Mouse (Mus musculus): ENCODE results near the gene Trip6. TPM values are rescaled to one million over a fixed set of nuclear protein-coding genes. Genes with fewer than 3 reads are reported as not detected.
"Not testable (repeated sequence)": the region's sequence is repeated elsewhere in the genome, so short reads cannot be mapped to it uniquely, and the experiment has no call there.

The Trip6 gene
- polyA plus RNA-seq, 1 experiment from 2014 or later, result 87.5 TPM

DNA sequence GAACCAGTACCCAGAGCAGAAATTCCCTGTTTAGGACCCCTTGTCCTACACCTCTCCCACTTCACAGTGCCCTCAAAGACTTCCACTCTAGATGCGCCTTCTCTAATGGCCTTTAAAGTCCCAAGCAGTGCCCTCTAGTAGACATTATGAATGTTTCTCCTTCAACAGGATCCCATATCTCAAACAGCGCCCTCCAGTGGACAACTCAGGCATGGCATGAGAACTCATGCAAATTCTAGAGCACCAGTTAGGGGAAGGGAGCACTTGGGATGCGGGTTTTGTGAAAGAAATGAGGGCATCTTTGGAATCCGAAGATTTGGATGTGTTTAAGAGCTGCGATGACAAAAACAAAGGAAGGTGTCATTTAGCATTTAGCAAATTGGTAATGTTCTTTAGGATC lies 29.2 kb downstream of the Trip6 start:
- Histone ChIP-seq H3K9me3 (replicated peaks) (no peaks in the 10 kb centered on the region), H3K4me3 (replicated peaks) (no peak overlapping the region), H3K36me3 (no peaks in the 10 kb centered on the region), H3K4me1 (peaks cover 33% of the 10 kb centered on the region), H3K27me3 (peaks cover 34% of the 10 kb centered on the region), H3K9ac (no peak overlapping the region), H3K27ac (no peak overlapping the region), H3K4me2 (no peak overlapping the region)
- WGBS, result 64% methylated on average over 5 of the region's 5 CpGs
- no peak for ATAC-seq (replicated peaks; ENCODE audit: low FRiP score)

DNA sequence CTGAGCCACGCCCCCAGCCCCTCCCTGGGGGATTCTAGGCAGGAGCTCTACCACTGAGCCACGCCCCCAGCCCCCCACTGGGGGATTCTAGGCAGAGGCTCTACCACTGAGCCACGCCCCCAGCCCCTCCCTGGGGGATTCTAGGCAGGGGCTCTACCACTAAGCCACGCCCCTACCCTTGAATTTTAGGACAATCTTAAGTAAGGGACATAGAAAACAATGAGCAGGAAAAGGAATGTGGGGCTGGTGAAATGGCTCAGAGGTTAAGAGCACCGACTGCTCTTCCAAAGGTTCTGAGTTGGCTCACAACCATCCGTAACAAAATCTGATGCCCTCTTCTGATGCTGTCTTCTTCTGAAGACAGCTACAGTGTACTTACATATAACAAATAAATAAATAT lies 29.8 kb downstream of the Trip6 start:
- H3K9me3 ChIP-seq (replicated peaks); ATAC-seq (replicated peaks; ENCODE audit: low FRiP score); H3K27ac ChIP-seq; H3K4me3 ChIP-seq (replicated peaks); H3K4me2 ChIP-seq; H3K9ac ChIP-seq; H3K36me3 ChIP-seq: not testable (repeated sequence)
- 82% methylated on average over 4 of the region's 6 CpGs for WGBS
- Histone ChIP-seq H3K4me1 (peaks cover 28% of the 10 kb centered on the region), H3K27me3 (peaks cover 28% of the 10 kb centered on the region)

DNA sequence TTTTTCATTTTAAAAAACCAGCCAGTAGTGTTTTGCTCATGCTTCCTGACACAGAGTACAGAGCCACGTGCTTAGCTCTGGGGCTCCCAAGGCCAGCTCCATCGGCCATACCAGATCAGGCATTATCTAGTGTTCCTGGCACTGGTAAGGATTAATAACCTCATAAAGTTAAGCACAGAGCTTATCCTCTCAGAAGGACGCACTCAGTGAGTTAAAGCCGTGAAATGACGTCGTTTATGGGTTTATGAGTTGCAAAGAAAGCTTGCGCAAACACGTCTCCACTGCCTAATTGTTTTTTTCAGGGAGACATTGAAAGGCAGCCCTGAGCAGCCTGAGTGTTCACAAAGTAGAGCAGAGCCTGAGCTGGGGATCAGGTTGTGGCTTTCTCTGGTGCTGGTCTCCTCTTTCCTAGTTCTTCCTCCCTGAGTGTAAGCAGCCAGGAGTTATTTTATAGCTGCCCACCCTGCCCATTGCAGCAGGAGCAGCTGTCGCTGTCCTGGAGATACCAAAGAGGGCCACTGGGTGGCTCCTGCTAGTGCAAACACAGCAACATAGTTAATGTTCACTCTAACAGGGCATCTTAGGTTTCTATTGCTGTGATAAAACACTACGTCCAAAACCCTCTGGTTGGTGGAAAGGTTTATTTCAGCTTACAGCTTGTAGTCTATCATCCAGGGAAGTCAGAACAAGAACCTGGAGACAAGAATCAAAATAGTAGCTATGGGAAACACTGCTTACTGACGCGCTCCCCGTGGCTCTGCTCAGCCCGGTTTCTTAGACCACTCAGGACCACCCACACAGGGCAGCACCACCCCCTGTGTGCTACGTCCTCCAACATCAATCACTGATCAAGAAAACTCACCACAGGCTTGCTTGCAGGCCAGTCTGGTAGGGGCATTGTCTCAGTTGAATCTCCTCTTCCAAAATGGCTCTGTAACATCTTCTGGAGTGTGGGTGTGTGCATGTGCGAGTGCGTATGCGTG lies 36.6 kb downstream of the Trip6 start:
- WGBS, result 30% methylated on average over 18 of the region's 18 CpGs
- peaks cover 5% of the 10 kb centered on the region; the same call in 1 of the 2 replicates for H3K9me3 ChIP-seq (replicated peaks)
- H3K9ac ChIP-seq, result no peak overlapping the region
- H3K4me3 ChIP-seq (replicated peaks), result no peak overlapping the region
- no peak overlapping the region for H3K27ac ChIP-seq
- H3K27me3 ChIP-seq, result peaks cover 3% of the 10 kb centered on the region; the same call in 1 of the 2 replicates
- peak overlapping the region; percentile 22; the same call in 1 of the 2 replicates for H3K4me2 ChIP-seq
- 0 out of 2 replicates have a peak, but pooled peaks have one; percentile 49 for ATAC-seq (replicated peaks; ENCODE audit: low FRiP score)
- no peaks in the 10 kb centered on the region for H3K36me3 ChIP-seq
- 0 out of 2 replicates have a peak, but pooled peaks cover 2% of the 10 kb centered on the region for H3K4me1 ChIP-seq

DNA sequence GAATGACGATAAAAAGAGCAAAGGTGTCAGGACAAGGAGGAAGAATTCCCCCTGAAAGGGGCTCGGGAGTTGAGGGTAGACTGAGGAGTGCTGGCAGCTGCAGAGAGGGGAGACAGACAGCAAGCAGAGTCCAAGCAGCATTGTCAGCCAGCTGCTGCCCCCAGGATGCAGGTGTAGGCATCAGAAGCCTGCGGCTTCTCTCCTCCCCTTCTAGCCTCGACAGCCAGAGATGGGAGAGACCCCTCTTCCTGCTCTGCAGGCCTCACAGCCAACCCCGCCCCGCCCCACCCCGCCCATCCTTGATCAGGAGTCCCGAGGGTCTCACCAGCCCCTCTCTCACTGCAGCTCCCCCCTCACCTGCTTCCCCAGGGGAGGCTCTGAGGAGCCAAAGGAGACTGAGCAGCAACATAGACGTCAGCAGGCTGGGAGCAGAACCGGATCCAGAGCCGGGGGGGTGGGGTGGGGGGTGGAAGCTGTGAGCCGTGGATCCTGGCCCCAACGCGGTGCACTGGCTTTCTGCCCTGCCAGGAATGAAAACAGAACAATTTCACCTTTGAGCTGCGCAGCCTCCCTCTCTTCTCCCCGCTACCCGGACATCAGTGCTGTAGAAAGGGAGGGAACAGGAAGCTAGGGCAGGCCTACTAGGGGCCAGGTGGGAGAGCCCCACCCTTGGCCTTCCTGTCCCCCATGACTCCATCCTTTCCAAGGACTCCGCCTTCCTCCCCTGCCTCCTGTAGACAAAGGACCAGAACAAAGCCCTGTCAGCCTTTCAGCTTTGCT lies 45.9 kb downstream of the Trip6 start:
- H3K4me2 ChIP-seq, result peak overlapping the region; percentile 48
- 20% methylated on average over 16 of the region's 18 CpGs for WGBS
- H3K9ac ChIP-seq, result no peak overlapping the region
- peaks cover 5% of the 10 kb centered on the region; the same call in 1 of the 2 replicates for H3K9me3 ChIP-seq (replicated peaks)
- ATAC-seq (replicated peaks; ENCODE audit: low FRiP score), result no peak
- no peaks in the 10 kb centered on the region for H3K36me3 ChIP-seq
- H3K4me3 ChIP-seq (replicated peaks), result 0 out of 2 replicates have a peak overlapping the region, but pooled peaks have one; percentile 8
- H3K27ac ChIP-seq, result peak overlapping the region; percentile 22; the same call in 1 of the 2 replicates
- no peaks in the 10 kb centered on the region for H3K27me3 ChIP-seq
- peaks cover 9% of the 10 kb centered on the region; the same call in 1 of the 2 replicates for H3K4me1 ChIP-seq

DNA sequence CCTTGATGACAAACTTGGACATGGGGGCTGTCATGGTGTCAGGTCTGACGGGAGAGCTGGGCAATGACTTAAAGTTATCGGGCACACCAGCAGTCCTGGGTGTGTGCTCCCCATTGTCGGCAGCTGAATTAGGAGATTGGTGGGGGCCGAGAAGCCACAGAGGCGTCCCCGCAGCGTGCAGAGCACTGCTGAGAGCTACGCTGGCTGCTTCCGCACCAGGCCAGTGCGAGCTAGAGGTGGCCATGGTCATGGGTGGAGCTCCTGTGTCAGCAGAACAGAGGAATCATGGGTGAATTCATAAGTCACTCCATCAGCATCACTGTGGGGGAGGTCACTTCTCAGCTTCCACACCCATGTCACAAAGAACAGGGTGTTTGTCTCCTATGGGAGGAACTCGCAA lies 49.4 kb downstream of the Trip6 start:
- 85% methylated on average over 11 of the region's 11 CpGs for WGBS
- no peak overlapping the region for H3K9ac ChIP-seq
- no peaks in the 10 kb centered on the region for H3K27me3 ChIP-seq
- peaks cover 9% of the 10 kb centered on the region; the same call in 1 of the 2 replicates for H3K4me1 ChIP-seq
- ATAC-seq (replicated peaks; ENCODE audit: low FRiP score), result no peak
- H3K9me3 ChIP-seq (replicated peaks), result no peaks in the 10 kb centered on the region
- no peak overlapping the region for H3K4me3 ChIP-seq (replicated peaks)
- H3K4me2 ChIP-seq, result no peak overlapping the region
- H3K27ac ChIP-seq, result no peak overlapping the region
- no peaks in the 10 kb centered on the region for H3K36me3 ChIP-seq

DNA sequence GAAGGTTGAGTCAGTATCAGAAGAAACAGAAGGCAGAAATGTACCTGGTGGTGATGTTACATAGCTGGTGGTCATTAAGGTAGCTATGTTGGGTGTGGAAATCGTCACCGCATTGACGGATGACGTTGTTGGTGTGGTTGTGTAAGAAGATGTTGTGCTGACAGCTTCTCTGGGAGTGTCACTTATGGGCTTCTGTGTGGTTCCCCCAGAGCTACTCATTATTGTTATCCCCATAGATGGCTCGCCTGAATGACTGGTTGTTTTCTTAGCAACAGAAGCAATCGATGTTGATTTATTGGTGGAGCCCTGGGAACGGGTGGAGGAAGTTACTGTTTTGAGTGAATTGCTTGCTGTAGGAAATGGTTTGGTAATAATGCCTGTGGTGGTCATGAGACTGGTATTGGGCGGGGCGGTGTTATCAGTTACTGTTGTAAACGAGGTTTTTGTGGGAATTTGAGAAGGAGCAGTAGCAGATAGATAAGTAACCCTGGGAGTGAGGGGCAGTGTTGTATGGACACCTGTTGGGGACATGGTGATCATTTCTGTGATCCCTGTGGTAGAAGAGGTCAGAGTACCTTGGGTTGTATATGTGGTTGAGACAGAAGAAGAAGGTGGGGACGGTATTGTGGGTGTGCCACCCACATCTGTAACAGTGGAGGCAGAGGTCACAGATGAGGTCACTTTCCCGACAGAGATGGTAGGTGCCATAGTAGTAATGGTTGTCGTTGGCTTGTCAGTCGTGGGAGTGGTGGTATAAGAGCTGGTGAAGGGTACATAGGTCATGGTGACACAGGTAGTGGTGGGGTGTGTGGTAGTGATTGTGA lies 50.1 kb downstream of the Trip6 start:
- Histone ChIP-seq H3K27ac (no peak overlapping the region), H3K36me3 (no peaks in the 10 kb centered on the region), H3K9ac (no peak overlapping the region), H3K4me3 (replicated peaks) (no peak overlapping the region), H3K4me1 (peaks cover 9% of the 10 kb centered on the region; the same call in 1 of the 2 replicates), H3K4me2 (no peak overlapping the region), H3K9me3 (replicated peaks) (no peaks in the 10 kb centered on the region), H3K27me3 (no peaks in the 10 kb centered on the region)
- ATAC-seq (replicated peaks; ENCODE audit: low FRiP score), result no peak
- 71% methylated on average over 14 of the region's 14 CpGs for WGBS

Small RNAs within 50 kb of the gene (microRNA-seq; reads per million reads assigned to microRNA genes)
- gene Mir7036 (not detected), gene Mir8116 (not detected)

Other genes with a start within 250 kb of the Trip6 start
- 0.45 and 0.48 TPM in 2 replicates for gene Serpine1, start 242.1 kb downstream of the Trip6 start, polyA plus RNA-seq (2015; fragmentation: Nextera tagmentation; extraction: Ambion mirVana)
- gene Trim56, start 198.2 kb downstream of the Trip6 start, polyA plus RNA-seq (2015; fragmentation: Nextera tagmentation; extraction: Ambion mirVana), result 7.9 and 9.0 TPM in 2 replicates
- gene Muc3, start 165.1 kb downstream of the Trip6 start, polyA plus RNA-seq (2015; fragmentation: Nextera tagmentation; extraction: Ambion mirVana), result 0.09 TPM in 1 of 2 replicates, not detected in the other
- gene Muc3a, start 102.0 kb downstream of the Trip6 start, polyA plus RNA-seq (2015; fragmentation: Nextera tagmentation; extraction: Ambion mirVana), result 0.33 and 0.34 TPM in 2 replicates
- gene Ache, start 26.9 kb downstream of the Trip6 start, polyA plus RNA-seq (2015; fragmentation: Nextera tagmentation; extraction: Ambion mirVana), result 2.7 and 3.6 TPM in 2 replicates
- 5.9 and 7.3 TPM in 2 replicates for gene Ufsp1, start 19.8 kb downstream of the Trip6 start, polyA plus RNA-seq (2015; fragmentation: Nextera tagmentation; extraction: Ambion mirVana)
- gene Srrt, start 6.7 kb downstream of the Trip6 start, polyA plus RNA-seq (2015; fragmentation: Nextera tagmentation; extraction: Ambion mirVana), result 141 and 158 TPM in 2 replicates
- gene Slc12a9, start 19.2 kb upstream of the Trip6 start, polyA plus RNA-seq (2015; fragmentation: Nextera tagmentation; extraction: Ambion mirVana), result 14.2 and 16.0 TPM in 2 replicates
- 49.1 and 54.9 TPM in 2 replicates for gene Ephb4, start 35.7 kb upstream of the Trip6 start, polyA plus RNA-seq (2015; fragmentation: Nextera tagmentation; extraction: Ambion mirVana)
- 0.06 and 0.09 TPM in 2 replicates for gene Zan, start 162.7 kb upstream of the Trip6 start, polyA plus RNA-seq (2015; fragmentation: Nextera tagmentation; extraction: Ambion mirVana)
- gene Pop7, start 188.1 kb upstream of the Trip6 start, polyA plus RNA-seq (2015; fragmentation: Nextera tagmentation; extraction: Ambion mirVana), result 55.9 and 57.7 TPM in 2 replicates
- gene Gigyf1, start 204.1 kb upstream of the Trip6 start, polyA plus RNA-seq (2015; fragmentation: Nextera tagmentation; extraction: Ambion mirVana), result 13.2 and 14.7 TPM in 2 replicates
- 0.45 TPM in 1 of 2 replicates, not detected in the other for gene Epo, start 218.8 kb upstream of the Trip6 start, polyA plus RNA-seq (2015; fragmentation: Nextera tagmentation; extraction: Ambion mirVana)
- gene Gnb2, start 219.1 kb upstream of the Trip6 start, polyA plus RNA-seq (2015; fragmentation: Nextera tagmentation; extraction: Ambion mirVana), result 337 and 348 TPM in 2 replicates
- gene Actl6b, start 239.1 kb upstream of the Trip6 start, polyA plus RNA-seq (2015; fragmentation: Nextera tagmentation; extraction: Ambion mirVana), result 0.40 and 1.8 TPM in 2 replicates

All from kidney, embryonic 15.5 days (tissue).